ENCODE assay signal across 10 mouse cellular contexts in the genomic region with DNA sequence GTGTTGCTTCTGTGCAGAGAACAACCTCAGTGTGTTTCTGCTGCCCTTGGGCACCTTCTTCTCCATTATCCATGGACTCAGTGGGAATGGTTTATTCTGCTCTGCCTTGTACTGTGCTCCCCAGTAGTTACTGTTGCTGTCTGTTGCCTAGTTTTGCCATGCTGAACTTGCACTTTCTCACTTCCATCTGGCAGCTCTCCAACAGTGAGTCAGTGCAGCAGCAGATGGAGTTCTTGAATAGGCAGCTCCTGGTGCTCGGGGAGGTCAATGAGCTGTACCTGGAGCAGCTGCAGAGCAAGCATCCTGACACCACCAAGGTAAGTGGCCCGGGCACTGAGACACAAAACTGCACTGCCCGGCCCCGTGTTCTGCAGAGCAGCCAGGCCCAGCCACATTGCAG. TPM values are rescaled to one million over a fixed set of nuclear protein-coding genes. Genes with fewer than 3 reads are reported as not detected.
A peak's percentile ranks its signal among the peaks of the same experiment; 100 is the strongest.
DNase-seq lines count a peak whose midpoint lies in the region; ATAC-seq and TF ChIP-seq lines count a peak whose summit lies in the region.
"Had no signal": no experiment of that assay in that cellular context is flagged by ENCODE, and none has a peak within 500 bp of the region (broad histone marks: within the 10 kb centered on the region; RNA-seq: fewer than 3 reads in every experiment).

No protein-coding gene starts in this region.

- no peak for TF ChIP-seq POLR2A in kidney, adult 2 months (IDR thresholded peaks at IDR 0.05; ENCODE audit: low read depth, low read length)

- no peaks in the 10 kb centered on the region for H3K9me3 ChIP-seq in kidney, embryonic 15.5 days (replicated peaks)
- H3K9me3 ChIP-seq in limb, embryonic 10.5 days (replicated peaks), result no peaks in the 10 kb centered on the region
- H3K9me3 ChIP-seq: limb, embryonic 13.5 days had no signal

- no peak overlapping the region for H3K9ac ChIP-seq in kidney, embryonic 15.5 days
- H3K9ac ChIP-seq: limb, embryonic 13.5 days had no signal

- H3K36me3 ChIP-seq in kidney, adult 2 months (ENCODE audit: control insufficient read depth, insufficient read depth, low read length), result peaks cover 5% of the 10 kb centered on the region
- H3K36me3 ChIP-seq in kidney, embryonic 15.5 days, result peaks cover 100% of the 10 kb centered on the region
- H3K36me3 ChIP-seq in limb, embryonic 10.5 days, result peaks cover 100% of the 10 kb centered on the region

- DNase-seq in kidney, adult 2 months, result peak; percentile 76
- peak; percentile 76 for DNase-seq in adrenal gland, adult 2 months
- DNase-seq in cerebellum, postnatal 36 days, result peak; percentile 47 to 51
- peak; percentile 28 to 68 for DNase-seq in left cerebral cortex, adult 9 months (ENCODE audit: low spot score in 2 of 2)
- DNase-seq in T-cell, adult 2 months (ENCODE audit: low spot score), result no peak
- DNase-seq in limb, embryonic 10.5 days (ENCODE audit: low spot score), result no peak

- H3K4me2 ChIP-seq in kidney, embryonic 15.5 days, result no peak overlapping the region
- H3K4me2 ChIP-seq: limb, embryonic 13.5 days had no signal

- no peak overlapping the region for H3K27ac ChIP-seq in kidney, adult 2 months (ENCODE audit: insufficient read depth, low read depth, low read length)
- no peak overlapping the region for H3K27ac ChIP-seq in kidney, embryonic 15.5 days
- H3K27ac ChIP-seq in limb, embryonic 10.5 days, result no peak overlapping the region
- H3K27ac ChIP-seq: limb, embryonic 13.5 days had no signal

- no peaks in the 10 kb centered on the region for H3K27me3 ChIP-seq in kidney, adult 2 months (replicated peaks; ENCODE audit: control insufficient read depth, insufficient read depth, low read length)
- H3K27me3 ChIP-seq in kidney, embryonic 15.5 days, result no peaks in the 10 kb centered on the region
- no peaks in the 10 kb centered on the region for H3K27me3 ChIP-seq in limb, embryonic 10.5 days (ENCODE audit: low read depth, poor library complexity, severe bottlenecking)
- H3K27me3 ChIP-seq: limb, embryonic 13.5 days had no signal

- ATAC-seq in kidney, embryonic 15.5 days (replicated peaks; ENCODE audit: low FRiP score), result no peak
- no peak for ATAC-seq in megakaryocyte progenitor cell, adult 5-6 weeks (replicated peaks; ENCODE audit: poor library complexity)

- 68% methylated on average over 4 of the region's 4 CpGs for WGBS in kidney, adult 2 months
- WGBS in kidney, embryonic 15.5 days, result 92% methylated on average over 4 of the region's 4 CpGs
- 90% methylated on average over 4 of the region's 4 CpGs for WGBS in limb, embryonic 10.5 days

- H3K4me3 ChIP-seq in kidney, adult 2 months (ENCODE audit: insufficient read depth, low read depth, low read length), result no peak overlapping the region
- H3K4me3 ChIP-seq in kidney, embryonic 15.5 days (replicated peaks), result no peak overlapping the region
- H3K4me3 ChIP-seq in limb, embryonic 10.5 days, result no peak overlapping the region
- H3K4me3 ChIP-seq: limb, embryonic 13.5 days had no signal

- no peak for TF ChIP-seq CTCF in kidney, adult 2 months (conservative IDR thresholded peaks at IDR 0.05; ENCODE audit: insufficient read depth, insufficient read length, low read depth, low read length)

- no peaks in the 10 kb centered on the region for H3K4me1 ChIP-seq in kidney, adult 2 months (ENCODE audit: control insufficient read depth, insufficient read depth, low read length)
- no peaks in the 10 kb centered on the region for H3K4me1 ChIP-seq in kidney, embryonic 15.5 days
- no peaks in the 10 kb centered on the region for H3K4me1 ChIP-seq in limb, embryonic 10.5 days
- H3K4me1 ChIP-seq: limb, embryonic 13.5 days had no signal

RNA-seq across cellular contexts. Expression of a gene that starts 17.8 kb away (rescaled TPM):
- polyA plus RNA-seq in kidney, adult 2 months (2012; rRNA removed), result 1.4 and 1.5 TPM in 2 replicates
- polyA plus RNA-seq in kidney, embryonic 15.5 days (2015; fragmentation: Nextera tagmentation; extraction: Ambion mirVana), result 2.7 and 3.0 TPM in 2 replicates
- under 1 TPM in 1 of 2 experiments, not detected in 1; 0.92 TPM for total RNA-seq in adrenal gland, adult 2 months (2021)
- polyA plus RNA-seq in adrenal gland, adult 2 months (2012; rRNA removed), result 0.84 TPM in 1 of 2 replicates, not detected in the other
- total RNA-seq in megakaryocyte progenitor cell, adult 5-6 weeks (2015), result 0.66 and 5.7 TPM in 2 replicates
- total RNA-seq in megakaryocyte progenitor cell, adult 5-6 weeks (2017), result 2.4 and 8.4 TPM in 2 replicates
- polyA plus RNA-seq in limb, embryonic 10.5 days (2016; fragmentation: Nextera tagmentation; extraction: Ambion mirVana), result 2.5 and 2.8 TPM in 2 replicates
- total RNA-seq: neutrophil, adult 5-6 weeks had no signal

RNA-seq across cellular contexts. Expression of a gene that starts 18.2 kb away (rescaled TPM):
- 0.34 and 0.36 TPM in 2 replicates for polyA plus RNA-seq in kidney, adult 2 months (2012; rRNA removed)
- 0.99 and 1.0 TPM in 2 replicates for polyA plus RNA-seq in kidney, embryonic 15.5 days (2015; fragmentation: Nextera tagmentation; extraction: Ambion mirVana)
- under 1 TPM; 0.29 to 0.38 TPM for total RNA-seq in adrenal gland, adult 2 months (2021)
- polyA plus RNA-seq in adrenal gland, adult 2 months (2012; rRNA removed), result 0.29 and 0.44 TPM in 2 replicates
- 0.30 and 0.93 TPM in 2 replicates for total RNA-seq in megakaryocyte progenitor cell, adult 5-6 weeks (2015)
- 0.24 and 0.33 TPM in 2 replicates for total RNA-seq in megakaryocyte progenitor cell, adult 5-6 weeks (2017)
- 0.41 and 0.58 TPM in 2 replicates for polyA plus RNA-seq in limb, embryonic 10.5 days (2016; fragmentation: Nextera tagmentation; extraction: Ambion mirVana)

RNA-seq across cellular contexts. Expression of a gene that starts 40.7 kb away (rescaled TPM):
- 17.5 and 21.4 TPM in 2 replicates for polyA plus RNA-seq in kidney, adult 2 months (2012; rRNA removed)
- polyA plus RNA-seq in kidney, embryonic 15.5 days (2015; fragmentation: Nextera tagmentation; extraction: Ambion mirVana), result 18.4 and 22.9 TPM in 2 replicates
- total RNA-seq in adrenal gland, adult 2 months (2021), result 10 to 100 TPM; 17.8 to 19.3 TPM
- polyA plus RNA-seq in adrenal gland, adult 2 months (2012; rRNA removed), result 7.8 and 8.3 TPM in 2 replicates
- total RNA-seq in megakaryocyte progenitor cell, adult 5-6 weeks (2015), result 9.4 and 10.3 TPM in 2 replicates
- 7.1 and 12.1 TPM in 2 replicates for total RNA-seq in megakaryocyte progenitor cell, adult 5-6 weeks (2017)
- 24.2 and 26.9 TPM in 2 replicates for polyA plus RNA-seq in limb, embryonic 10.5 days (2016; fragmentation: Nextera tagmentation; extraction: Ambion mirVana)

RNA-seq across cellular contexts. Expression of a gene that starts 59.9 kb away (rescaled TPM):
- polyA plus RNA-seq in kidney, adult 2 months (2012; rRNA removed), result 0.06 and 0.30 TPM in 2 replicates
- polyA plus RNA-seq in kidney, embryonic 15.5 days (2015; fragmentation: Nextera tagmentation; extraction: Ambion mirVana), result 0.69 and 1.1 TPM in 2 replicates
- not detected for total RNA-seq in adrenal gland, adult 2 months (2021)
- 0.15 and 0.22 TPM in 2 replicates for polyA plus RNA-seq in adrenal gland, adult 2 months (2012; rRNA removed)
- 15.6 and 28.3 TPM in 2 replicates for total RNA-seq in megakaryocyte progenitor cell, adult 5-6 weeks (2015)
- total RNA-seq in megakaryocyte progenitor cell, adult 5-6 weeks (2017), result 10.3 and 13.1 TPM in 2 replicates
- 3.5 and 4.2 TPM in 2 replicates for polyA plus RNA-seq in limb, embryonic 10.5 days (2016; fragmentation: Nextera tagmentation; extraction: Ambion mirVana)

Comparison
In these comparisons a context has a peak if more than half of its experiments do, and no peak if none do; other contexts are left out.
1. DNase-seq: peak in kidney, adult 2 months (single experiment), adrenal gland, adult 2 months (single experiment), cerebellum, postnatal 36 days (2 of 2) and left cerebral cortex, adult 9 months (2 of 2); none in T-cell, adult 2 months (single experiment) and limb, embryonic 10.5 days (single experiment).